Mouse (Mus musculus): ENCODE measurements around the gene Pbld1. TPM values are rescaled to one million over a fixed set of nuclear protein-coding genes. Genes with fewer than 3 reads are reported as not detected.
A peak's percentile ranks its signal among the peaks of the same experiment; 100 is the strongest.

Gene Pbld1
- polyA plus RNA-seq, 1 experiment from 2014 or later: 5.1 TPM

DNA sequence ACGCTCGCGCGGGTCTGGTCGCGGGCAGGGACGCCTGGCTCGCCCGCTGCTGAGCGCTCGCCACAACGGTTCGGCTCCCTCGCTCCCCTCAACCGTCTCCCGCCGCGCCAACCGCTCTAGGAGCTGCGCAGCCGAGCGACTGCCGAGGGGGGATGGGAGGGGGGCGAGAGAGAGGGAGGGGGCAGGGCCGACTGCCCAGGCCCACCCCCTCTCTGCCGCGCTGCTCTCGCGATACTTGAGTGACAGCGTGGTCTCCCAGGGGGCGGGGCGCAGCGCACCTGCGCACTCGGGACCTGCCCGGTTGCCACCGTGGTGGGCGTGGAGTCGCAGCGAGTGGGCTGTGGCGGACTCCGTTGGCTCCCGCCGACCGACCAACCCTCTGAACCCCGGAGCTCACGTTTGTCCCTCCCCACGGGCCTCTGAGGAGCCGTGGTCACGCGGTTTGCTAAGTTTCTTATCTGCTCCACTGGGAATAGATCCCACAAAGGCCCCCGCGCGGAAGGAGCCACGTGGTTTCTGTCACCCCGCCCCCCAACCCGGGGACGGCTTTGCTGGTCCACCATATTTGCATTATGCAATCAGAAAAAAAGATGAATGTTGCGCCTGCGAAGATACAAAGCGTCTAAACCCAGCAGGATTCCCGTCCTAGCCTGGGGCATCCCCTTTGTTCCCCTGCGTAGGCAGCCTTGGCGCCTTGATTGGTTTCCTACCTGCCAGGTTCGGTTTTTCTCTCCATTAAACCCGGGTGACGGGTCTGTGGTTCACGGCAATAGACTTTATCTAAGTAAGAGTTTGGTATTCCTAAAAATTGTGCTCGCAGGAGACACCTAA is 36.0 kb upstream of the Pbld1 start, which contains the start of the genes Hnrnph3 and Pbld2:
TSS of gene Hnrnph3 (minus strand) at position 469 of the 831 bp plus-strand sequence.
TSS of gene Pbld2 (plus strand) at position 567 of the 831 bp plus-strand sequence.
- Histone ChIP-seq H3K4me1 (ENCODE audit: control insufficient read depth, insufficient read depth, low read length) (peaks cover 24% of the 10 kb centered on the region), H3K9ac (ENCODE audit: low read depth, low read length) (peak within 1 kb of the TSS; percentile 99), H3K4me2 (replicated peaks; ENCODE audit: low read depth, low read length) (peak within 1 kb of the TSS; percentile 64), H3K4me3 (ENCODE audit: low read length) (peak within 1 kb of the TSS; percentile 98), H3K9me3 (ENCODE audit: control insufficient read depth, low read length) (no peaks in the 10 kb centered on the region), H3K36me3 (ENCODE audit: control insufficient read depth, insufficient read depth, low read length) (no peaks in the 10 kb centered on the region), H3K27ac (ENCODE audit: low read depth, low read length) (peak within 1 kb of the TSS; percentile 100), H3K27me3 (ENCODE audit: control insufficient read depth, insufficient read depth, low read length) (no peaks in the 10 kb centered on the region)
- WGBS: under 1% methylated on average over 64 of the region's 69 CpGs
- peak; percentile 95 for ATAC-seq (ENCODE audit: low FRiP score, low TSS enrichment)

- H3K4me3 ChIP-seq (ENCODE audit: low read length): peak overlapping the region; percentile 98
- WGBS: under 1% methylated on average over 8 of the region's 8 CpGs
These were observed 35.4 kb upstream of the Pbld1 start for GRCm38 (mm10) chr10:63024580-63024910.

GRCm38 (mm10) chr10:63025016-63025415 is 34.9 kb upstream of the Pbld1 start:
- Histone ChIP-seq H3K4me1 (ENCODE audit: control insufficient read depth, insufficient read depth, low read length) (peaks cover 24% of the 10 kb centered on the region), H3K36me3 (ENCODE audit: control insufficient read depth, insufficient read depth, low read length) (no peaks in the 10 kb centered on the region), H3K9ac (ENCODE audit: low read depth, low read length) (peak overlapping the region; percentile 99; the same call in 1 of the 2 replicates), H3K4me3 (ENCODE audit: low read length) (peak overlapping the region; percentile 98), H3K27me3 (ENCODE audit: control insufficient read depth, insufficient read depth, low read length) (no peaks in the 10 kb centered on the region), H3K27ac (ENCODE audit: low read depth, low read length) (peak overlapping the region; percentile 100), H3K9me3 (ENCODE audit: control insufficient read depth, low read length) (no peaks in the 10 kb centered on the region), H3K4me2 (replicated peaks; ENCODE audit: low read depth, low read length) (peak overlapping the region; percentile 64)
- 17% methylated on average over 2 of the region's 2 CpGs for WGBS
- no peak for ATAC-seq (ENCODE audit: low FRiP score, low TSS enrichment)

More at GRCm38 (mm10) chr10:63024580-63024910, 35.4 kb upstream of the Pbld1 start:
- Histone ChIP-seq H3K27me3 (ENCODE audit: control insufficient read depth, insufficient read depth, low read length) (no peaks in the 10 kb centered on the region), H3K4me1 (ENCODE audit: control insufficient read depth, insufficient read depth, low read length) (peaks cover 24% of the 10 kb centered on the region), H3K9ac (ENCODE audit: low read depth, low read length) (peak overlapping the region; percentile 99), H3K27ac (ENCODE audit: low read depth, low read length) (peak overlapping the region; percentile 100), H3K9me3 (ENCODE audit: control insufficient read depth, low read length) (no peaks in the 10 kb centered on the region), H3K4me2 (replicated peaks; ENCODE audit: low read depth, low read length) (peak overlapping the region; percentile 64), H3K36me3 (ENCODE audit: control insufficient read depth, insufficient read depth, low read length) (no peaks in the 10 kb centered on the region)
- peak; percentile 68 for ATAC-seq (ENCODE audit: low FRiP score, low TSS enrichment)

DNA sequence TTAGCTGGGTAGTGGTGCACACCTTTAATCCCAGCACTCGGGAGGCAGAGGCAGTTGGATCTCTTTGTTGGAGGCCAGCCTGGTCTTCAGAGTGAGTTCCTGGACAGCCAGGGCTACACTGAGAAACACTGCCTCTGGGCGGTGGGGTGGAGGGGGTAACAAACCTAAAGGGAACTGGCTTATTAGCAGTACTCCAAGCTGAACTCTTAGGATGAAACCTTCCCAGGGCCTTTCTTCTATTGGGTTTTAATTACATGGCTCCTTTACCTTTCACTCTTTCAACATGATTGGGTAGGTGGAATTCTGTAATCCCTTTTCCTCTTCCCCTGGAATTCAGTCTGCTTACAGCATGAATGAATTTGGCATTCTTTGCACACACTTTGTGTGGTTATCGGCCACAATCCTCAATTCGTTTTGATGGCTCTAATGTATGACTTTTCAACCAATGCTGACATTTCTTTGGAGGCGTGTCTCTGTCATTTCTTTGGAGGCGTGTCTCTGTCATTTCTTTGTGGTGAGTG is 34.4 kb upstream of the Pbld1 start:
- Histone ChIP-seq H3K4me3 (ENCODE audit: low read length) (peak overlapping the region; percentile 98; the same call in 1 of the 2 replicates), H3K9me3 (ENCODE audit: control insufficient read depth, low read length) (no peaks in the 10 kb centered on the region), H3K9ac (ENCODE audit: low read depth, low read length) (peak overlapping the region; percentile 7; the same call in 1 of the 2 replicates), H3K4me1 (ENCODE audit: control insufficient read depth, insufficient read depth, low read length) (peaks cover 21% of the 10 kb centered on the region), H3K27me3 (ENCODE audit: control insufficient read depth, insufficient read depth, low read length) (no peaks in the 10 kb centered on the region), H3K36me3 (ENCODE audit: control insufficient read depth, insufficient read depth, low read length) (no peaks in the 10 kb centered on the region), H3K27ac (ENCODE audit: low read depth, low read length) (peak overlapping the region; percentile 100), H3K4me2 (replicated peaks; ENCODE audit: low read depth, low read length) (peak overlapping the region; percentile 64; the same call in 1 of the 2 replicates)
- 48% methylated on average over 6 of the region's 6 CpGs for WGBS
- no peak for ATAC-seq (ENCODE audit: low FRiP score, low TSS enrichment)

- peaks cover 14% of the 10 kb centered on the region for H3K4me1 ChIP-seq (ENCODE audit: control insufficient read depth, insufficient read depth, low read length)
- H3K27ac ChIP-seq (ENCODE audit: low read depth, low read length): peak overlapping the region; percentile 4; the same call in 1 of the 2 replicates
- no peaks in the 10 kb centered on the region for H3K27me3 ChIP-seq (ENCODE audit: control insufficient read depth, insufficient read depth, low read length)
- H3K4me3 ChIP-seq (ENCODE audit: low read length): no peak overlapping the region
- H3K36me3 ChIP-seq (ENCODE audit: control insufficient read depth, insufficient read depth, low read length): no peaks in the 10 kb centered on the region
- ATAC-seq (ENCODE audit: low FRiP score, low TSS enrichment): no peak
- 31% methylated on average over 8 of the region's 8 CpGs for WGBS
- H3K4me2 ChIP-seq (replicated peaks; ENCODE audit: low read depth, low read length): no peak overlapping the region
- no peak overlapping the region for H3K9ac ChIP-seq (ENCODE audit: low read depth, low read length)
- H3K9me3 ChIP-seq (ENCODE audit: control insufficient read depth, low read length): no peaks in the 10 kb centered on the region
These were observed 33.7 kb upstream of the Pbld1 start for GRCm38 (mm10) chr10:63026156-63026794.

GRCm38 (mm10) chr10:63026795-63027160 is 33.2 kb upstream of the Pbld1 start:
- no peak overlapping the region for H3K27ac ChIP-seq (ENCODE audit: low read depth, low read length)
- no peaks in the 10 kb centered on the region for H3K36me3 ChIP-seq (ENCODE audit: control insufficient read depth, insufficient read depth, low read length)
- WGBS: 85% methylated on average over 6 of the region's 6 CpGs
- H3K4me2 ChIP-seq (replicated peaks; ENCODE audit: low read depth, low read length): no peak overlapping the region
- H3K27me3 ChIP-seq (ENCODE audit: control insufficient read depth, insufficient read depth, low read length): no peaks in the 10 kb centered on the region
- H3K4me3 ChIP-seq (ENCODE audit: low read length): no peak overlapping the region
- no peaks in the 10 kb centered on the region for H3K9me3 ChIP-seq (ENCODE audit: control insufficient read depth, low read length)
- H3K4me1 ChIP-seq (ENCODE audit: control insufficient read depth, insufficient read depth, low read length): peaks cover 11% of the 10 kb centered on the region
- H3K9ac ChIP-seq (ENCODE audit: low read depth, low read length): no peak overlapping the region
- no peak for ATAC-seq (ENCODE audit: low FRiP score, low TSS enrichment)

DNA sequence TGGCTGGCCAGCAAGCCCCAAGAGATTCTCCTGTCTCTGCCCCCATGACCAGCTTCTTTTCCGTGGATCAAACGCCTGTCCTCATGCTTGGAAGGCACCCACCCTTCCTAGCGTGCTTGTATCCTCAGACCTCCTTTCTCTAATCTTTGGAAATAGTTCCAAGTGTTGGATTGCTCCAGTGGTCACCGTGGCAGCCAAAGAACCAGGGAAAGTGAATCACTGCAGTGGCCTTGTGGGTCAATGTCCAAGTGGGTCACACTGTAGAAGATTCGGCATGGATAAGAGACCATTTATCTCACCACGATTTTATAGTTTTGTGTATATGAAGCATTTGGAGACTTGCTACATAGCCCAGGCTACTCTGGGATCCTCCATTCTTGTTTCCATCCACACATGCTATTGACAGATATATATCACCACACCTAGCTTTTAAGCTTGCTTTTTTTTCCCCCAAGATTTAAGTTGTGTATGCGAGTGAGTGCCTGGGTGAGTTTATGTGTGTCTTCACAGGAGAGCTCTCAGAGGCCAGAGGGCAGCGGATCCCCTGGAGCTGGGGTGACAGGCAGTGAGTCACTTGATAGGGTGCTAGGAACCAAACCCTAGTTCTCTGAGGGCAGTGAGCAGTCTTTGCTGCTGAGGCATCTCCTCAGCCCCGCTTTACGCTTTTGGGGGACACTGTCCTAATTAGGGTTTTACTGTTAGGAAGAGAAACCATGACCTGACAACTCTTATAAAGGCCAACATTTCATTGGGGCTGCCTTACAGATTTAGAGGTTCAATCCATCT is 32.4 kb upstream of the Pbld1 start:
- no peak for ATAC-seq (ENCODE audit: low FRiP score, low TSS enrichment)
- Histone ChIP-seq H3K36me3 (ENCODE audit: control insufficient read depth, insufficient read depth, low read length) (no peaks in the 10 kb centered on the region), H3K27me3 (ENCODE audit: control insufficient read depth, insufficient read depth, low read length) (no peaks in the 10 kb centered on the region), H3K4me3 (ENCODE audit: low read length) (no peak overlapping the region), H3K27ac (ENCODE audit: low read depth, low read length) (no peak overlapping the region), H3K4me1 (ENCODE audit: control insufficient read depth, insufficient read depth, low read length) (peaks cover 11% of the 10 kb centered on the region), H3K4me2 (replicated peaks; ENCODE audit: low read depth, low read length) (no peak overlapping the region), H3K9me3 (ENCODE audit: control insufficient read depth, low read length) (no peaks in the 10 kb centered on the region), H3K9ac (ENCODE audit: low read depth, low read length) (no peak overlapping the region)
- WGBS: 90% methylated on average over 10 of the region's 10 CpGs

- no peaks in the 10 kb centered on the region for H3K36me3 ChIP-seq (ENCODE audit: control insufficient read depth, insufficient read depth, low read length)
- no peak overlapping the region for H3K4me2 ChIP-seq (replicated peaks; ENCODE audit: low read depth, low read length)
These were observed 31.6 kb upstream of the Pbld1 start for GRCm38 (mm10) chr10:63028396-63028795.

More at GRCm38 (mm10) chr10:63028396-63028795, 31.6 kb upstream of the Pbld1 start:
- peaks cover 11% of the 10 kb centered on the region for H3K4me1 ChIP-seq (ENCODE audit: control insufficient read depth, insufficient read depth, low read length)
- no peaks in the 10 kb centered on the region for H3K27me3 ChIP-seq (ENCODE audit: control insufficient read depth, insufficient read depth, low read length)
- no peak for ATAC-seq (ENCODE audit: low FRiP score, low TSS enrichment)
- no peak overlapping the region for H3K27ac ChIP-seq (ENCODE audit: low read depth, low read length)
- H3K9ac ChIP-seq (ENCODE audit: low read depth, low read length): no peak overlapping the region
- WGBS: 85% methylated on average over 4 of the region's 4 CpGs
- H3K4me3 ChIP-seq (ENCODE audit: low read length): no peak overlapping the region
- no peaks in the 10 kb centered on the region for H3K9me3 ChIP-seq (ENCODE audit: control insufficient read depth, low read length)
